Mouse (Mus musculus): ENCODE data around the gene Nxt1. TPM values are rescaled to one million over a fixed set of nuclear protein-coding genes. Genes with fewer than 3 reads are reported as not detected.

Nxt1 gene
- polyA plus RNA-seq, 1 experiment from 2014 or later = 53.5 TPM

Other genes with a start within 250 kb of the Nxt1 start
- gene Cd93, start 229.0 kb upstream of the Nxt1 start, polyA plus RNA-seq (2016; fragmentation: Nextera tagmentation; extraction: Ambion mirVana) = 27.3 and 28.6 TPM in 2 replicates
- gene Gzf1, start 8.4 kb downstream of the Nxt1 start, polyA plus RNA-seq (2016; fragmentation: Nextera tagmentation; extraction: Ambion mirVana) = 17.7 and 18.8 TPM in 2 replicates
- 2.8 and 2.9 TPM in 2 replicates for gene Napb, start 59.9 kb downstream of the Nxt1 start, polyA plus RNA-seq (2016; fragmentation: Nextera tagmentation; extraction: Ambion mirVana)
- not detected in 2 replicates for gene Cstl1, start 77.8 kb downstream of the Nxt1 start, polyA plus RNA-seq (2016; fragmentation: Nextera tagmentation; extraction: Ambion mirVana)
- not detected in 2 replicates for gene Cst11, start 98.9 kb downstream of the Nxt1 start, polyA plus RNA-seq (2016; fragmentation: Nextera tagmentation; extraction: Ambion mirVana)
- gene 8030411F24Rik, start 109.4 kb downstream of the Nxt1 start, polyA plus RNA-seq (2016; fragmentation: Nextera tagmentation; extraction: Ambion mirVana) = not detected in 2 replicates
- not detected in 2 replicates for gene Cst12, start 116.8 kb downstream of the Nxt1 start, polyA plus RNA-seq (2016; fragmentation: Nextera tagmentation; extraction: Ambion mirVana)
- not detected in 2 replicates for gene Cst8, start 126.2 kb downstream of the Nxt1 start, polyA plus RNA-seq (2016; fragmentation: Nextera tagmentation; extraction: Ambion mirVana)
- not detected in 2 replicates for gene Cst13, start 147.5 kb downstream of the Nxt1 start, polyA plus RNA-seq (2016; fragmentation: Nextera tagmentation; extraction: Ambion mirVana)
- gene Cst9, start 162.5 kb downstream of the Nxt1 start, polyA plus RNA-seq (2016; fragmentation: Nextera tagmentation; extraction: Ambion mirVana) = 1.2 and 1.8 TPM in 2 replicates
- gene 9230104L09Rik, start 192.4 kb downstream of the Nxt1 start, polyA plus RNA-seq (2016; fragmentation: Nextera tagmentation; extraction: Ambion mirVana) = 0.48 TPM in 1 of 2 replicates, not detected in the other
- 745 and 758 TPM in 2 replicates for gene Cst3, start 203.1 kb downstream of the Nxt1 start, polyA plus RNA-seq (2016; fragmentation: Nextera tagmentation; extraction: Ambion mirVana)